19 mouse cellular contexts compared by ENCODE assay signal in the genomic region with DNA sequence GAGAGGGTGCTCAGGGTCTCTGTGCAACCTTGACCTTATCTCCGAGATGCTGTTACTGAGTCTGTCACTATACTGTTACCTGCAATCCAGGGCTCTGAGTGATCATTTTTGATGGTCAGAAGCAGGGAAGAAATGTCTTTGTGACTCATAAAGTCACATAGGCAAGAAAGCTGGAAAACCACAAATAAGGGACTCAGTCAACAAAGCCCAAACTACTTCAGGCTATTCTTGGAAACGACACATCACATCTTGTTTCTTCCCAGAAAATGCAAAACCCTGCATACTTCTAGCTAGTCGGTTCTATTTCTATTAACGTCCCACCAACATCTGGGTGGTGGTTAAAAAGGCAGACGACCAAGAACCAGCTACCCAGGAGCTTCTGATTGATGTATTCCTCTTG. TPM values are rescaled to one million over a fixed set of nuclear protein-coding genes. Genes with fewer than 3 reads are reported as not detected.
DNase-seq lines count a peak whose midpoint lies in the region; ATAC-seq and TF ChIP-seq lines count a peak whose summit lies in the region.
"Had no signal": no experiment of that assay in that cellular context is flagged by ENCODE, and none has a peak within 500 bp of the region (broad histone marks: within the 10 kb centered on the region; RNA-seq: fewer than 3 reads in every experiment).

No protein-coding gene starts in this region.

- H3K79me2 ChIP-seq in liver, adult 2 months (ENCODE audit: control insufficient read depth, insufficient read depth, low read length): peaks cover 28% of the 10 kb centered on the region; the same call in 1 of the 2 replicates

- WGBS in heart, embryonic 13.5 days: 50% methylated on average over 5 of the region's 5 CpGs
- WGBS in liver, adult 2 months: 75% methylated on average over 5 of the region's 5 CpGs
- 63% methylated on average over 5 of the region's 5 CpGs for WGBS in liver, embryonic 11.5 days
- WGBS in olfactory bulb, adult 2 months: 59% methylated on average over 5 of the region's 5 CpGs

- no peak for ATAC-seq in heart, embryonic 13.5 days (ENCODE audit: extremely low read depth, insufficient number of reproducible peaks, low FRiP score, low TSS enrichment)
- no peak for ATAC-seq in liver, embryonic 11.5 days (replicated peaks; ENCODE audit: low FRiP score)
- ATAC-seq in Patski: peak; percentile 13
- ATAC-seq: intestine, embryonic 15.5 days had no signal

- POLR2A ChIA-PET in Patski (lab: Charles Lee): interaction anchor here (0.6 kb wide), 1 partner anchor 54 kb away, joined by 4 read pairs; no protein-coding TSS in a partner anchor

- no peak overlapping the region for H3K4me2 ChIP-seq in heart, embryonic 13.5 days
- H3K4me2 ChIP-seq in liver, embryonic 11.5 days: no peak overlapping the region
- H3K4me2 ChIP-seq: embryonic facial prominence, embryonic 15.5 days; hindbrain, embryonic 15.5 days; intestine, embryonic 15.5 days; liver, embryonic 13.5 days had no signal

- in situ Hi-C loops in Patski (cut with MboI; ENCODE audit: low pct_unique_long_range_greater_than_20kb): no loop called here

- peak overlapping the region; percentile 72 for H3K9ac ChIP-seq in heart, embryonic 13.5 days
- H3K9ac ChIP-seq in liver, adult 2 months (ENCODE audit: low read depth, low read length): no peak overlapping the region
- H3K9ac ChIP-seq in liver, embryonic 11.5 days (ENCODE audit: low read depth, low read length): no peak overlapping the region
- H3K9ac ChIP-seq: embryonic facial prominence, embryonic 15.5 days; hindbrain, embryonic 15.5 days; intestine, embryonic 15.5 days; liver, embryonic 13.5 days had no signal

- H3K36me3 ChIP-seq in heart, embryonic 13.5 days: peaks cover 27% of the 10 kb centered on the region
- H3K36me3 ChIP-seq in liver, adult 2 months (ENCODE audit: control insufficient read depth, insufficient read depth, low read length): no peaks in the 10 kb centered on the region; the same call in 1 of the 2 replicates
- no peaks in the 10 kb centered on the region for H3K36me3 ChIP-seq in liver, embryonic 11.5 days (ENCODE audit: control insufficient read depth, insufficient read depth, low read length)
- H3K36me3 ChIP-seq: embryonic facial prominence, embryonic 15.5 days; hindbrain, embryonic 15.5 days; intestine, embryonic 15.5 days; liver, embryonic 13.5 days had no signal

- no peak for DNase-seq in heart, adult 9 months (ENCODE audit: low spot score in 2 of 2)
- DNase-seq in liver, adult 2 months (ENCODE audit: extremely low read depth, low read depth, low spot score): no peak
- DNase-seq in liver, embryonic 11.5 days (ENCODE audit: low spot score): no peak
- DNase-seq in Patski (ENCODE audit: low read depth, low spot score): no peak
- no peak for DNase-seq in right cerebral cortex, postnatal 25 days
- DNase-seq: adrenal gland, postnatal 36 days; cerebellum, adult 18-20 months; cerebellum, postnatal 25 days; kidney, adult 9 months; kidney, postnatal 25 days; liver, embryonic 13.5 days; midbrain, embryonic 14.5 days; right cerebral cortex, postnatal 4 days had no signal

- H3K27me3 ChIP-seq in heart, embryonic 13.5 days (replicated peaks): no peaks in the 10 kb centered on the region
- H3K27me3 ChIP-seq in liver, adult 2 months (ENCODE audit: control insufficient read depth, insufficient read depth, low read length): no peaks in the 10 kb centered on the region
- H3K27me3 ChIP-seq in liver, embryonic 11.5 days (replicated peaks; ENCODE audit: control insufficient read depth, insufficient read depth, low read length): no peaks in the 10 kb centered on the region
- no peaks in the 10 kb centered on the region for H3K27me3 ChIP-seq in Patski
- H3K27me3 ChIP-seq: embryonic facial prominence, embryonic 15.5 days; hindbrain, embryonic 15.5 days; intestine, embryonic 15.5 days; liver, embryonic 13.5 days had no signal

- no peak overlapping the region for H3K4me3 ChIP-seq in heart, embryonic 13.5 days
- H3K4me3 ChIP-seq in liver, adult 2 months (ENCODE audit: insufficient read depth, low read depth, low read length): no peak overlapping the region
- no peak overlapping the region for H3K4me3 ChIP-seq in liver, embryonic 11.5 days (ENCODE audit: low read depth, low read length)
- no peak overlapping the region for H3K4me3 ChIP-seq in olfactory bulb, adult 2 months (ENCODE audit: insufficient read depth, low read depth, low read length)
- H3K4me3 ChIP-seq: embryonic facial prominence, embryonic 15.5 days; hindbrain, embryonic 15.5 days; intestine, embryonic 15.5 days; liver, embryonic 13.5 days; megakaryocyte, embryonic 14.5 days had no signal

- no peak for TF ChIP-seq POLR2A in liver, adult 2 months (IDR thresholded peaks at IDR 0.05; ENCODE audit: extremely low read depth, insufficient read depth, low read length)
- TF ChIP-seq POLR2A in olfactory bulb, adult 2 months (IDR thresholded peaks at IDR 0.05; ENCODE audit: insufficient read depth, low read depth, low read length): no peak

- peak overlapping the region; percentile 94 for H3K27ac ChIP-seq in heart, embryonic 13.5 days (replicated peaks)
- H3K27ac ChIP-seq in liver, adult 2 months (replicated peaks; ENCODE audit: insufficient read depth, low read depth, low read length): 0 out of 2 replicates have a peak overlapping the region, but pooled peaks have one; percentile 3
- H3K27ac ChIP-seq in liver, embryonic 11.5 days (ENCODE audit: low read depth, low read length): no peak overlapping the region
- 0 out of 2 replicates have a peak overlapping the region, but pooled peaks have one; percentile 9 for H3K27ac ChIP-seq in olfactory bulb, adult 2 months (ENCODE audit: insufficient read depth, low read depth, low read length)
- H3K27ac ChIP-seq: embryonic facial prominence, embryonic 15.5 days; hindbrain, embryonic 15.5 days; intestine, embryonic 15.5 days; liver, embryonic 13.5 days had no signal

- no peak for TF ChIP-seq CTCF in liver, adult 2 months (IDR thresholded peaks at IDR 0.05; ENCODE audit: low read depth, low read length)
- TF ChIP-seq CTCF in Patski (IDR thresholded peaks at IDR 0.05): no peak
- TF ChIP-seq CTCF in olfactory bulb, adult 2 months (IDR thresholded peaks at IDR 0.05; ENCODE audit: insufficient read depth, low read depth, low read length): no peak

- CTCF ChIA-PET in Patski (lab: Charles Lee): interaction anchor here (0.7 to 1.5 kb wide), 4 partner anchors 11 to 31 kb away, joined by 3 to 4 read pairs (median 4); no protein-coding TSS in a partner anchor

- H3K4me1 ChIP-seq in heart, embryonic 13.5 days: peaks cover 100% of the 10 kb centered on the region
- peaks cover 39% of the 10 kb centered on the region for H3K4me1 ChIP-seq in liver, adult 2 months (ENCODE audit: control insufficient read depth, insufficient read depth, low read length)
- peaks cover 4% of the 10 kb centered on the region; the same call in 1 of the 2 replicates for H3K4me1 ChIP-seq in liver, embryonic 11.5 days (replicated peaks; ENCODE audit: control insufficient read depth, insufficient read depth, low read length)
- peaks cover 31% of the 10 kb centered on the region for H3K4me1 ChIP-seq in olfactory bulb, adult 2 months (ENCODE audit: control insufficient read depth, insufficient read depth, low read length)
- H3K4me1 ChIP-seq: megakaryocyte, embryonic 14.5 days had no signal

- no peaks in the 10 kb centered on the region for H3K9me3 ChIP-seq in heart, embryonic 13.5 days
- no peaks in the 10 kb centered on the region for H3K9me3 ChIP-seq in liver, embryonic 11.5 days (ENCODE audit: control insufficient read depth, low read length)
- H3K9me3 ChIP-seq: embryonic facial prominence, embryonic 15.5 days; hindbrain, embryonic 15.5 days; intestine, embryonic 15.5 days; liver, embryonic 13.5 days; megakaryocyte, embryonic 14.5 days had no signal

RNA-seq across cellular contexts. Expression of gene Mical2, which starts 41.6 kb away (rescaled TPM):
- polyA plus RNA-seq in heart, embryonic 13.5 days (2015; fragmentation: Nextera tagmentation; extraction: Ambion mirVana): 105 and 109 TPM in 2 replicates
- total RNA-seq in liver, adult 2 months (2014; rRNA removed): 4.1 and 4.5 TPM in 2 replicates
- polyA plus RNA-seq in liver, adult 2 months (2012; rRNA removed): 6.9 and 7.9 TPM in 2 replicates
- 7.2 and 9.3 TPM in 2 replicates for polyA plus RNA-seq in liver, embryonic 11.5 days (2014; fragmentation: Nextera tagmentation; extraction: Ambion mirVana)
- polyA plus RNA-seq in Patski (2021): 50.7 TPM
- 155 TPM in 1 of 2 replicates, not detected in the other for polyA plus RNA-seq in olfactory bulb, adult 2 months (2012; ENCODE audit: insufficient read depth, insufficient read length, low replicate concordance, missing spikeins)
